Mouse (Mus musculus) lung, embryonic 16.5 days (tissue): ENCODE data around the gene Smyd3. TPM values are rescaled to one million over a fixed set of nuclear protein-coding genes. Genes with fewer than 3 reads are reported as not detected.
A peak's percentile ranks its signal among the peaks of the same experiment; 100 is the strongest.
"Not testable (repeated sequence)": the region's sequence is repeated elsewhere in the genome, so short reads cannot be mapped to it uniquely, and the experiment has no call there.

Experiments used
- ATAC-seq: fragments of 200-750 bp; cut with Nextera tagmentation; 2 replicates; pipeline ENCODE4 v1.8.0; 2017; ENCODE audit warnings: low read depth, mild to moderate bottlenecking, moderate library complexity
- H3K27ac ChIP-seq: fragments of 300-500 bp; sonication (generic); 2 replicates; pipeline ENCODE4 v1.5.1; 2014; ENCODE audit warnings: mild to moderate bottlenecking, control low read depth, low read length
- H3K27me3 ChIP-seq: fragments of 300-500 bp; sonication (generic); 2 replicates; pipeline ENCODE4 v1.6.1; 2014; ENCODE audit warnings: low read depth, low read length, mixed read lengths; ENCODE audit not compliant: control insufficient read depth, insufficient read depth
- H3K36me3 ChIP-seq: fragments of 300-500 bp; sonication (generic); 2 replicates; pipeline ENCODE4 v1.6.1; 2014; ENCODE audit warnings: low read length; ENCODE audit not compliant: control insufficient read depth, insufficient read depth
- H3K4me1 ChIP-seq: fragments of 300-500 bp; sonication (generic); replicated peaks from 2 replicates; pipeline ENCODE4 v1.6.1; 2014; ENCODE audit warnings: low read length, mixed read lengths; ENCODE audit not compliant: control insufficient read depth, insufficient read depth
- H3K4me2 ChIP-seq: fragments of 300-500 bp; sonication (generic); 2 replicates; pipeline ENCODE4 v1.6.1; 2014; ENCODE audit warnings: low read depth, low read length, control low read depth
- H3K4me3 ChIP-seq: fragments of 300-500 bp; sonication (generic); 2 replicates; pipeline ENCODE4 v1.5.1; 2014; ENCODE audit warnings: mild to moderate bottlenecking, low read length, control low read depth
- H3K9ac ChIP-seq: fragments of 300-500 bp; sonication (generic); 2 replicates; pipeline ENCODE4 v1.6.1; 2014; ENCODE audit warnings: low read length, control low read depth
- H3K9me3 ChIP-seq: fragments of 300-500 bp; sonication (generic); 2 replicates; pipeline ENCODE4 v1.6.1; 2016; ENCODE audit warnings: low read length; ENCODE audit not compliant: control insufficient read depth
- WGBS: fragments of 180-500 bp; shearing (Covaris S2); extraction: QIAGEN DNeasy Blood & Tissue Kit; methylation state at CpG from one replicate; pipeline ENCODE4 v1.1.7; 2014; 5-methylcytosine and 5-hydroxymethylcytosine counted together
- polyA plus RNA-seq: library from polyadenylated mRNA; unstranded; fragments of >200 nt; fragmentation: Nextera tagmentation; extraction: Ambion mirVana; gene quantifications from 2 replicates; pipeline ENCODE4 v1.2.1, GENCODE M21; 2015

The Smyd3 gene
- polyA plus RNA-seq, 1 experiment from 2014 or later, result 16.8 TPM

GRCm38 (mm10) chr1:179313618-179314017, 204.2 kb downstream of the Smyd3 start:
- Histone ChIP-seq H3K9me3 (no peaks in the 10 kb centered on the region), H3K4me3 (no peak overlapping the region), H3K4me1 (no peaks in the 10 kb centered on the region), H3K27me3 (no peaks in the 10 kb centered on the region), H3K9ac (no peak overlapping the region), H3K27ac (no peak overlapping the region), H3K4me2 (no peak overlapping the region), H3K36me3 (no peaks in the 10 kb centered on the region)
- 74% methylated on average over 5 of the region's 5 CpGs for WGBS
- ATAC-seq, result no peak

- Histone ChIP-seq H3K4me2 (no peak overlapping the region), H3K36me3 (no peaks in the 10 kb centered on the region), H3K4me3 (no peak overlapping the region), H3K9me3 (no peaks in the 10 kb centered on the region), H3K27ac (no peak overlapping the region), H3K9ac (no peak overlapping the region), H3K4me1 (no peaks in the 10 kb centered on the region), H3K27me3 (no peaks in the 10 kb centered on the region)
- 30% methylated on average over 5 of the region's 5 CpGs for WGBS
- peak; percentile 20; the same call in 1 of the 2 replicates for ATAC-seq
Measured at GRCm38 (mm10) chr1:179309487-179309886, 208.4 kb downstream of the Smyd3 start.

GRCm38 (mm10) chr1:179302446-179303230, 215.2 kb downstream of the Smyd3 start:
- Histone ChIP-seq H3K27me3 (no peaks in the 10 kb centered on the region), H3K9me3 (no peaks in the 10 kb centered on the region), H3K4me3 (no peak overlapping the region), H3K4me1 (no peaks in the 10 kb centered on the region), H3K36me3 (no peaks in the 10 kb centered on the region), H3K27ac (no peak overlapping the region), H3K9ac (no peak overlapping the region), H3K4me2 (no peak overlapping the region)
- no peak for ATAC-seq
- 86% methylated on average over 13 of the region's 13 CpGs for WGBS

- no peaks in the 10 kb centered on the region for H3K27me3 ChIP-seq
- no peak overlapping the region for H3K9ac ChIP-seq
- H3K9me3 ChIP-seq, result no peaks in the 10 kb centered on the region
- no peaks in the 10 kb centered on the region for H3K36me3 ChIP-seq
- no peak overlapping the region for H3K4me3 ChIP-seq
- WGBS, result 60% methylated on average over 6 of the region's 6 CpGs
- no peak for ATAC-seq
- H3K4me1 ChIP-seq, result no peaks in the 10 kb centered on the region
- no peak overlapping the region for H3K4me2 ChIP-seq
- no peak overlapping the region for H3K27ac ChIP-seq
Measured at GRCm38 (mm10) chr1:179295626-179296025, 222.2 kb downstream of the Smyd3 start.

DNA sequence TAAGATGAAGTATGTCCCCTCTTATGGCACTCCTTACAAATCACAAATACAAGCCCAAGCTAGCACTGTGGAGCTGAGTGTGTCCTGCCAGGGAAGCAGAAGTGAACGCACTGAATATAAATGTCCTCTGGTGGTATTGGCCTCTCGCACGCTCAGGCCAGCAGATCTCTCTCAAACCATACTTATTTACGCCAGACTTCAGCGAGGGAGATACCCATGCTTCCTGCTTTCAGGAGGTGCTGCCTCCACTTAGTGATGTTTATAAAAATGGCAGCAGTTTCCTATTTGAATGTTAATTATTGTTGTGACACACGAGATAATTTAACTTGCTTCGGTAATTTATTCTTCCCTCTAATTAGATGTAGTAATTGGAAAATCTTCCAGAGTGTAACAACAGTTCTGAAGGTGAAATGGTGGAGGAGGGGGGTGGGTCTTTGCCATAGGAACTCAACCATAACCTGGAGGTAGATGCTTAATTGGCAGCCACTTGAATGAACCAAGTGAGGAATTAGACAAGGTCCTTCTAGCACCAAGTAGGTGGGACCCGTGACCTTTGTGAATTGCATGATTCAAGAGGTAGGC, 224.0 kb downstream of the Smyd3 start:
- Histone ChIP-seq H3K4me1 (no peaks in the 10 kb centered on the region), H3K27me3 (no peaks in the 10 kb centered on the region), H3K9me3 (no peaks in the 10 kb centered on the region), H3K4me3 (no peak overlapping the region), H3K36me3 (no peaks in the 10 kb centered on the region), H3K9ac (no peak overlapping the region), H3K4me2 (no peak overlapping the region), H3K27ac (no peak overlapping the region)
- WGBS, result 72% methylated on average over 8 of the region's 8 CpGs
- no peak for ATAC-seq

DNA sequence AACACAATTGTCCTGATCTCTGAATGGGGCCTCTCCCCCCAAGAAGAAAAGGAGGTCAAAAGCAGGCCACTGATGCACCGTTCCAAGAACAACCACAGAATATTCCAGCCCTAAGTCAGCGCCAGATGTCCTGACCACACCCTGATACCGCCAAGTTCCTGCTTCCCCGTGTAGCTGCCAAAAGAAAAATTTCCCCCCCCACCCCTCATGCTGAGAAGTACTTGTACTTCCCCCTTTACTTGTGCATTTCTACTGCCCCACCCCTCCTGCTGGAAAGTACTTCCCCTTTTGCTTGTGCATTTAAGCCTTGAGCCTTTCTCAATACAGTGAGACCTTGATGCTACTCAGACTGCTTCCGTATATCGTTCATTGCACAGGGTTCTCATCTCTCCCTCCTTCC, 227.7 kb downstream of the Smyd3 start:
- not testable (repeated sequence) for H3K9me3 ChIP-seq, H3K27me3 ChIP-seq, ATAC-seq, H3K27ac ChIP-seq, H3K4me2 ChIP-seq, H3K4me1 ChIP-seq, H3K9ac ChIP-seq, H3K36me3 ChIP-seq, H3K4me3 ChIP-seq
- WGBS, result 87% methylated on average over 6 of the region's 6 CpGs

GRCm38 (mm10) chr1:179289744-179290143, 228.1 kb downstream of the Smyd3 start:
- Histone ChIP-seq H3K27me3 (no peaks in the 10 kb centered on the region), H3K9me3 (no peaks in the 10 kb centered on the region), H3K36me3 (no peaks in the 10 kb centered on the region), H3K27ac (no peak overlapping the region), H3K4me1 (no peaks in the 10 kb centered on the region), H3K4me3 (no peak overlapping the region), H3K9ac (no peak overlapping the region), H3K4me2 (no peak overlapping the region)
- 77% methylated on average over 3 of the region's 3 CpGs for WGBS
- ATAC-seq, result no peak

DNA sequence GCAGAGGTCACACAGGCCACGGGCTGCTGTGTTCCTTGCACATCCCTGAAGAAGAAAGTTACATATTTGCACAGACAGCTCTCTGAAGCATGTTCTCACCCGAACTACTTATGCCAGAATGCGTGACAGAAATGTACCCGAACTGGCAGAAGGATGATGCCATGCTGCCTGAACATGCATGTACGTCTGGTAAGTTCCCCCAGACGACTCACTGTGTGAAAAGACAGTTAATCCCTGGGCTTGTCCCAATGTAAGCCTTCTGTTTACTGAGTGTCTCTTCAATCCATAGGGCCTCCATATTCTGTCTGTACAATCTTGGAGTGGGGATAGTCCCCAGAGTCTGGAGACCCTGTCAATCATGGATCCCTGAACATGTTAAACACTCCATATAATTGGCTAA, 231.1 kb downstream of the Smyd3 start:
- Histone ChIP-seq H3K36me3 (no peaks in the 10 kb centered on the region), H3K9me3 (no peaks in the 10 kb centered on the region), H3K27me3 (no peaks in the 10 kb centered on the region), H3K27ac (no peak overlapping the region), H3K4me3 (no peak overlapping the region), H3K4me1 (peaks cover 7% of the 10 kb centered on the region; the same call in 1 of the 2 replicates), H3K4me2 (no peak overlapping the region), H3K9ac (no peak overlapping the region)
- no peak for ATAC-seq
- 80% methylated on average over 6 of the region's 6 CpGs for WGBS

DNA sequence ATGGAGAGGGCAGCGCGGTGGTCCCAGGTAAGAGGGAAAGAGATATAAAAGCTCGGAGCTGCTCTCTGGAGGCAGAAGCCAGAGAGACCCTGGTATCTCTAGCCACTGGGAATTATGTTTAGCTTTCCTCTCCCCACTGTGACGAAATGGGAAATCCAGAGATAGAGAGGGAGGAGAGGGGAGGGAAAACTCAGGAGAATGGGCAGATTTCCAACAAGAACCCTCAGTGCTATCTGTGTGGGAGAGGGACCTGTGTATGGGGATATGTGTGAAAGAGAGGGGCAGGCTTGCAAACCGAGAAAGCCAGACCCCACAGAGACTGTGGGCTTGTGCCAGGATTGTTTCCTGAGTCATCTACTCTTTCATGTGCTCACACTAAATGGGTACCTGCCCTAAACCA, 235.0 kb downstream of the Smyd3 start:
- no peak overlapping the region for H3K9ac ChIP-seq
- no peaks in the 10 kb centered on the region for H3K36me3 ChIP-seq
- H3K27ac ChIP-seq, result no peak overlapping the region
- WGBS, result 67% methylated on average over 5 of the region's 5 CpGs
- H3K4me3 ChIP-seq, result no peak overlapping the region
- ATAC-seq, result 0 out of 2 replicates have a peak, but pooled peaks have one; percentile 24
- no peaks in the 10 kb centered on the region for H3K27me3 ChIP-seq
- H3K9me3 ChIP-seq, result no peaks in the 10 kb centered on the region
- H3K4me2 ChIP-seq, result no peak overlapping the region
- H3K4me1 ChIP-seq, result peaks cover 7% of the 10 kb centered on the region; the same call in 1 of the 2 replicates
